Mouse (Mus musculus) spleen, postnatal 0 days (tissue): Measurements from ENCODE around the gene Numb. TPM values are rescaled to one million over a fixed set of nuclear protein-coding genes. Genes with fewer than 3 reads are reported as not detected.

ENCODE experiments used
- polyA plus RNA-seq: library from polyadenylated mRNA; unstranded; fragments of >200 nt; fragmentation: Nextera tagmentation; extraction: Ambion mirVana; gene quantifications from 2 replicates; pipeline ENCODE4 v1.2.1, GENCODE M21; 2015

Gene Numb
- polyA plus RNA-seq, result 13.7 and 16.1 TPM in 2 replicates

GRCm38 (mm10) chr12:83921535-83922381 is at the start of gene Numb:
Gene Numb (minus strand): TSS chr12:83921934.

GRCm38 (mm10) chr12:83950493-83950839 is 28.7 kb upstream of the Numb start, which contains the start of gene Riox1:
Gene Riox1 (plus strand): TSS chr12:83950608.

DNA sequence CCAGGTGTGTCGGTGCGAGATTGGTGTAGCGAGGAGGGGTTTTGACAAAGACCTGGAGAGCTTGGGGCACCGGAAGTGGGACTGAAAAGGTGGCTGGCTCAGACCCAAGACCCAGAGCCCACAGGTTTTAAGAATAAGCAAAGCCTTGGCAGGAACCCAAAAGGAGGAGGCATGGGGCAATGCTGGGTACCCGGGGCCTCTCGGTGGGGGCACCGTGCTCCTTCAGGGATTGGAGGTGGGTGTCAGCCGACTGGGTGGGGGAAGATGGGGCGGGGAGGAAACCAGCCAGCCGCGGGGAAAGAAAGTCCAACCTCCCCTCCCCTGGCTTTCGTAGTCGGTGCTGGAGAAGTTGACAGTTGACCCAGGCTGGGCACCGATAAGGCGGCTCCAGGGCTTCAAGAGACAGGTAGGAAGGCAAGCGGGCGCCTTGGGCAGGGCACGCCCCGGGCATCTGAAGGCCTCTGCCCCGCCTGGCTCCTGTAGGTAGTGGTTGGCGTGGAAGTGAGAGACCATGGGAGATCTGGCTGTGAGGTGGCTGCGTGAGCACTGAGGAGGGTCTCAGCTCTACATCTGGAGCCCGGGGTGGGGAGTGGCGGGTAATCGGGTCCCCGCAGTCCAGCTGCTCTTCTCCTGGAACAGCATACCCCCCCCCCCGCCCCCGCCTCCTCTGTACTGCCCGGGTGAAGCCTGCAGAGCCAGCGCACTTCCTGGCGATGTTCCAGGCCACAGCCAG is 158.3 kb downstream of the Numb start, which contains the start of gene Papln:
Gene Papln, plus strand, starts transcription at position 324 of the 733 bp plus-strand sequence.

Other genes starting within 250 kb of the Numb start
- gene Psen1, start 233.8 kb downstream of the Numb start, polyA plus RNA-seq, result 25.9 and 28.4 TPM in 2 replicates
- gene Papln, start 158.3 kb downstream of the Numb start, polyA plus RNA-seq, result 0.37 and 0.44 TPM in 2 replicates
- gene Riox1, start 28.7 kb upstream of the Numb start, polyA plus RNA-seq, result 11.4 and 13.0 TPM in 2 replicates
- not detected in 2 replicates for gene Heatr4, start 62.9 kb upstream of the Numb start, polyA plus RNA-seq
- gene Acot2, start 65.9 kb upstream of the Numb start, polyA plus RNA-seq, result 19.0 and 19.9 TPM in 2 replicates
- gene Acot1, start 87.6 kb upstream of the Numb start, polyA plus RNA-seq, result 5.7 and 6.8 TPM in 2 replicates
- gene Acot4, start 116.4 kb upstream of the Numb start, polyA plus RNA-seq, result 0.13 TPM in 2 replicates
- gene Gm49366, start 117.0 kb upstream of the Numb start, polyA plus RNA-seq, result not detected in 2 replicates
- 0.04 TPM in 1 of 2 replicates, not detected in the other for gene Acot3, start 130.2 kb upstream of the Numb start, polyA plus RNA-seq
- gene Acot5, start 147.4 kb upstream of the Numb start, polyA plus RNA-seq, result not detected in 2 replicates
- 0.90 and 1.3 TPM in 2 replicates for gene Acot6, start 178.7 kb upstream of the Numb start, polyA plus RNA-seq
- 0.63 and 1.0 TPM in 2 replicates for gene Dnal1, start 192.4 kb upstream of the Numb start, polyA plus RNA-seq
- gene Pnma1, start 226.6 kb upstream of the Numb start, polyA plus RNA-seq, result 0.41 and 0.43 TPM in 2 replicates